ENCODE assay signal across 24 mouse cellular contexts in the genomic region with DNA sequence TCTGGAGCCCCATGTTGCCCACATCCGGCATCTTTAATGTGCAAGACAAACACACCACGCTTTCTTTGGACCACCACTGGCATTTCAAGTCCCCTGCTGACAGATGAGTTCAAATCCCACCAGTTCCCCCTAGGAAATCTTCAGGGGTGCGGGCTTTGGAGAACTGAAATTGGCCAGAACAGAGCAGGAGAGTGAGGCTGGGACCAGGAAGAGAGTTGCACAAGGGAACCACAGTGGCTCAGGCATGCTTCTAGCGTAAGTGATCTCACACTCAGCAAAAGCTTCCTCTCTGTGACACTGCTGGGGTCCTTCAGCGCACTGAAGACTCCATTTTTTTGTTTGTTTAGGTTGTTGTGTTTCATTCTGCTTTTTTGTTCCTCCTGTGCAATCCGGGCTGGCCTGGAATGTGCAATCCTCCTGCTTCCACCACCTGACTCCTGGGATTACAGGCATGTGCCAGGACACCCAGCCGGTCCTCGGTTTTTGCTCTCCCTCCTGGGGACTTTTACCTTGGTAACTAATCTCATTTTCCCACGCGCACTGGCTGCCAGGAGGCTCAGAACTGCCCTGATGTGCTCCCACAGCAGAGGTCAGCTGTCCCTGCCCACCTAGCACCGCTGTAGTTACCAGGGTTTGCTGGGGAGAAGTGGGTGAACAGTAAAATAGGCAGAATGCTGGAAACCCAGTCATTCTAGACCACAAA. TPM values are rescaled to one million over a fixed set of nuclear protein-coding genes. Genes with fewer than 3 reads are reported as not detected.
A peak's percentile ranks its signal among the peaks of the same experiment; 100 is the strongest.
DNase-seq lines count a peak whose midpoint lies in the region; ATAC-seq and TF ChIP-seq lines count a peak whose summit lies in the region.
"Had no signal": no experiment of that assay in that cellular context is flagged by ENCODE, and none has a peak within 500 bp of the region (broad histone marks: within the 10 kb centered on the region; RNA-seq: fewer than 3 reads in every experiment).

No protein-coding gene starts in this region.

- peak; percentile 94 for ATAC-seq in megakaryocyte, adult 5-6 weeks (ENCODE audit: poor library complexity, severe bottlenecking)
- ATAC-seq: forebrain, embryonic 15.5 days; inflammation-experienced regulatory T-cells, adult 6 months; midbrain, embryonic 13.5 days had no signal

- no peak for DNase-seq in gastrocnemius, adult 2 months
- no peak for DNase-seq in gastrocnemius, postnatal 14 days
- peak; percentile 77 for DNase-seq in kidney, adult 2 months
- no peak for DNase-seq in kidney, postnatal 14 days
- DNase-seq in cerebellum, postnatal 36 days, result no peak
- DNase-seq: adrenal gland, adult 8-10 months; cerebellum, adult 9-10 months; heart, postnatal 14 days; right cerebral cortex, postnatal 4 days; thymus, adult 18-20 months; thymus, postnatal 25 days had no signal

- H3K36me3 ChIP-seq in kidney, adult 2 months (ENCODE audit: control insufficient read depth, insufficient read depth, low read length), result no peaks in the 10 kb centered on the region
- H3K36me3 ChIP-seq: embryonic facial prominence, embryonic 12.5 days; forebrain, embryonic 15.5 days; hindbrain, embryonic 12.5 days; limb, embryonic 13.5 days; lung, embryonic 15.5 days; midbrain, embryonic 13.5 days; neural tube, embryonic 13.5 days had no signal

- H3K27me3 ChIP-seq in kidney, adult 2 months (replicated peaks; ENCODE audit: control insufficient read depth, insufficient read depth, low read length), result no peaks in the 10 kb centered on the region
- H3K27me3 ChIP-seq: embryonic facial prominence, embryonic 12.5 days; forebrain, embryonic 15.5 days; hindbrain, embryonic 12.5 days; limb, embryonic 13.5 days; lung, embryonic 15.5 days; megakaryocyte, embryonic 14.5 days; midbrain, embryonic 13.5 days; neural tube, embryonic 13.5 days had no signal

- TF ChIP-seq POLR2A in kidney, adult 2 months (IDR thresholded peaks at IDR 0.05; ENCODE audit: low read depth, low read length), result no peak
- no peak for TF ChIP-seq POLR2A in bone marrow macrophage, adult 2 months (IDR thresholded peaks at IDR 0.05; ENCODE audit: borderline replicate concordance, low read depth, low read length)

- intact Hi-C loops in gastrocnemius, adult 2 months (cut with DNase I), result no loop called here
- intact Hi-C loops in gastrocnemius, postnatal 14 days (cut with DNase I; ENCODE audit: low total_unique reads), result no loop called here

- H3K4me3 ChIP-seq in gastrocnemius, adult 2 months, result no peak overlapping the region
- no peak overlapping the region for H3K4me3 ChIP-seq in kidney, adult 2 months (ENCODE audit: insufficient read depth, low read depth, low read length)
- H3K4me3 ChIP-seq in bone marrow macrophage, adult 2 months (ENCODE audit: insufficient read depth, low read length), result no peak overlapping the region
- H3K4me3 ChIP-seq: embryonic facial prominence, embryonic 12.5 days; forebrain, embryonic 15.5 days; hindbrain, embryonic 12.5 days; limb, embryonic 13.5 days; lung, embryonic 15.5 days; megakaryocyte, embryonic 14.5 days; midbrain, embryonic 13.5 days; neural tube, embryonic 13.5 days had no signal

- H3K4me1 ChIP-seq in kidney, adult 2 months (ENCODE audit: control insufficient read depth, insufficient read depth, low read length), result peaks cover 4% of the 10 kb centered on the region; the same call in 1 of the 2 replicates
- H3K4me1 ChIP-seq in bone marrow macrophage, adult 2 months (ENCODE audit: control insufficient read depth, insufficient read depth, low read length), result peaks cover 6% of the 10 kb centered on the region
- H3K4me1 ChIP-seq: embryonic facial prominence, embryonic 12.5 days; lung, embryonic 15.5 days had no signal

- 79% methylated on average over 11 of the region's 11 CpGs for WGBS in kidney, adult 2 months

- TF ChIP-seq CTCF in gastrocnemius, adult 2 months (IDR thresholded peaks at IDR 0.05), result no peak
- no peak for TF ChIP-seq CTCF in kidney, adult 2 months (conservative IDR thresholded peaks at IDR 0.05; ENCODE audit: insufficient read depth, insufficient read length, low read depth, low read length)
- no peak for TF ChIP-seq CTCF in bone marrow macrophage, adult 2 months (IDR thresholded peaks at IDR 0.05; ENCODE audit: low read depth, low read length)

- peak overlapping the region; percentile 1; the same call in 1 of the 2 replicates for H3K27ac ChIP-seq in gastrocnemius, adult 2 months
- H3K27ac ChIP-seq in kidney, adult 2 months (ENCODE audit: insufficient read depth, low read depth, low read length), result no peak overlapping the region
- H3K27ac ChIP-seq in bone marrow macrophage, adult 2 months (ENCODE audit: insufficient read depth, low read depth, low read length), result 0 out of 2 replicates have a peak overlapping the region, but pooled peaks have one; percentile 30
- H3K27ac ChIP-seq: embryonic facial prominence, embryonic 12.5 days; forebrain, embryonic 15.5 days; hindbrain, embryonic 12.5 days; kidney, postnatal 0 days; limb, embryonic 13.5 days; lung, embryonic 15.5 days; midbrain, embryonic 13.5 days; neural tube, embryonic 13.5 days; stomach, postnatal 0 days had no signal

RNA-seq across cellular contexts. Expression of a gene that starts 41.2 kb away (rescaled TPM):
- total RNA-seq in gastrocnemius, adult 2 months (2021), result 1 to 10 TPM; 6.5 to 6.6 TPM
- 1 to 10 TPM; 6.4 to 8.4 TPM for total RNA-seq in gastrocnemius, postnatal 14 days (2021)
- 27.6 and 29.0 TPM in 2 replicates for polyA plus RNA-seq in kidney, adult 2 months (2012; rRNA removed)
- polyA plus RNA-seq in bone marrow macrophage, adult 2 months (2012; ENCODE audit: insufficient read depth, insufficient read length, missing spikeins), result 23.5 and 28.0 TPM in 2 replicates
- 10.4 and 10.7 TPM in 2 replicates for total RNA-seq in megakaryocyte, adult 5-6 weeks (2015)
- 14.0 and 16.6 TPM in 2 replicates for total RNA-seq in megakaryocyte, adult 5-6 weeks (2017)
